Mouse (Mus musculus): ENCODE results near the gene Slc35e2. TPM values are rescaled to one million over a fixed set of nuclear protein-coding genes. Genes with fewer than 3 reads are reported as not detected.
"Not testable (repeated sequence)": the region's sequence is repeated elsewhere in the genome, so short reads cannot be mapped to it uniquely, and the experiment has no call there.

The Slc35e2 gene
- total RNA-seq (2021), result 1 to 10 TPM; 3.8 to 4.4 TPM
- long read RNA-seq, experiment 1, partial matches to known transcripts, result 0 of 1 reads
- long read RNA-seq, experiment 1, other reads (novel, unspliced or antisense), result 1 of 1 reads
- long read RNA-seq, experiment 2, result 0 reads

- DNase-seq (ENCODE audit: low spot score), result peak; percentile 88
These were observed at the start of gene Slc35e2 for GRCm38 (mm10) chr4:155601091-155601996. TSS of gene Slc35e2 (plus strand) at chr4:155601416.

GRCm38 (mm10) chr4:155552917-155553532, 48.2 kb upstream of the Slc35e2 start:
- no peak for DNase-seq (ENCODE audit: low spot score)

- no peak for DNase-seq (ENCODE audit: low spot score)
These were observed 46.3 kb upstream of the Slc35e2 start for GRCm38 (mm10) chr4:155554880-155555279.

- no peak for DNase-seq (ENCODE audit: low spot score)
These were observed 45.8 kb upstream of the Slc35e2 start for GRCm38 (mm10) chr4:155555464-155555863.

- no peak for DNase-seq (ENCODE audit: low spot score)
These were observed 41.8 kb upstream of the Slc35e2 start for GRCm38 (mm10) chr4:155559454-155559853.

GRCm38 (mm10) chr4:155560932-155561331, 40.3 kb upstream of the Slc35e2 start:
- DNase-seq (ENCODE audit: low spot score), result no peak

GRCm38 (mm10) chr4:155561661-155562442, 39.4 kb upstream of the Slc35e2 start, which contains the start of gene Nadk:
TSS of gene Nadk (plus strand) at chr4:155562378.
- DNase-seq (ENCODE audit: low spot score), result no peak

GRCm38 (mm10) chr4:155562725-155563399, 38.4 kb upstream of the Slc35e2 start:
- DNase-seq (ENCODE audit: low spot score), result peak; percentile 57

- DNase-seq (ENCODE audit: low spot score), result peak; percentile 98
These were observed 37.6 kb upstream of the Slc35e2 start for GRCm38 (mm10) chr4:155563400-155564231.

- DNase-seq (ENCODE audit: low spot score), result peak; percentile 76
These were observed 36.7 kb upstream of the Slc35e2 start for GRCm38 (mm10) chr4:155564315-155565069.

- no peak for DNase-seq (ENCODE audit: low spot score)
These were observed 34.7 kb upstream of the Slc35e2 start for GRCm38 (mm10) chr4:155566555-155566954.

- peak; percentile 42 for DNase-seq (ENCODE audit: low spot score)
These were observed 33.0 kb upstream of the Slc35e2 start for GRCm38 (mm10) chr4:155568170-155568569.

- DNase-seq (ENCODE audit: low spot score), result no peak
These were observed 32.4 kb upstream of the Slc35e2 start for GRCm38 (mm10) chr4:155568632-155569370.

- no peak for DNase-seq (ENCODE audit: low spot score)
These were observed 31.4 kb upstream of the Slc35e2 start for GRCm38 (mm10) chr4:155569818-155570217.

GRCm38 (mm10) chr4:155570315-155570714, 30.9 kb upstream of the Slc35e2 start:
- not testable (repeated sequence) for DNase-seq (ENCODE audit: low spot score)

GRCm38 (mm10) chr4:155571442-155571841, 29.8 kb upstream of the Slc35e2 start:
- no peak for DNase-seq (ENCODE audit: low spot score)

- DNase-seq (ENCODE audit: low spot score), result no peak
These were observed 28.1 kb upstream of the Slc35e2 start for GRCm38 (mm10) chr4:155573155-155573554.

- DNase-seq (ENCODE audit: low spot score), result no peak
These were observed 27.3 kb upstream of the Slc35e2 start for GRCm38 (mm10) chr4:155573876-155574275.

GRCm38 (mm10) chr4:155574931-155575330, 26.3 kb upstream of the Slc35e2 start:
- DNase-seq (ENCODE audit: low spot score), result peak; percentile 61
